Mouse (Mus musculus) large intestine, adult 2 months (tissue): ENCODE data around the gene Ccdc78. TPM values are rescaled to one million over a fixed set of nuclear protein-coding genes. Genes with fewer than 3 reads are reported as not detected.

Source experiments
- DNase-seq: peaks from one replicate; pipeline ENCODE4 v3.0.0-alpha.2; 2012; ENCODE audit warnings: low read depth, low spot score
- WGBS: fragments of 180-500 bp; shearing (Covaris S2); methylation state at CpG from one replicate; pipeline ENCODE4 v1.1.7; 2018; 5-methylcytosine and 5-hydroxymethylcytosine counted together
- polyA plus RNA-seq: library from polyadenylated mRNA; depleted of rRNA; stranded (reverse); fragments of >200 nt; gene quantifications from 2 replicates; pipeline ENCODE4 v1.2.3, GENCODE M21; 2012

Gene Ccdc78
- polyA plus RNA-seq, 1 experiment, result 0.04 TPM

DNA sequence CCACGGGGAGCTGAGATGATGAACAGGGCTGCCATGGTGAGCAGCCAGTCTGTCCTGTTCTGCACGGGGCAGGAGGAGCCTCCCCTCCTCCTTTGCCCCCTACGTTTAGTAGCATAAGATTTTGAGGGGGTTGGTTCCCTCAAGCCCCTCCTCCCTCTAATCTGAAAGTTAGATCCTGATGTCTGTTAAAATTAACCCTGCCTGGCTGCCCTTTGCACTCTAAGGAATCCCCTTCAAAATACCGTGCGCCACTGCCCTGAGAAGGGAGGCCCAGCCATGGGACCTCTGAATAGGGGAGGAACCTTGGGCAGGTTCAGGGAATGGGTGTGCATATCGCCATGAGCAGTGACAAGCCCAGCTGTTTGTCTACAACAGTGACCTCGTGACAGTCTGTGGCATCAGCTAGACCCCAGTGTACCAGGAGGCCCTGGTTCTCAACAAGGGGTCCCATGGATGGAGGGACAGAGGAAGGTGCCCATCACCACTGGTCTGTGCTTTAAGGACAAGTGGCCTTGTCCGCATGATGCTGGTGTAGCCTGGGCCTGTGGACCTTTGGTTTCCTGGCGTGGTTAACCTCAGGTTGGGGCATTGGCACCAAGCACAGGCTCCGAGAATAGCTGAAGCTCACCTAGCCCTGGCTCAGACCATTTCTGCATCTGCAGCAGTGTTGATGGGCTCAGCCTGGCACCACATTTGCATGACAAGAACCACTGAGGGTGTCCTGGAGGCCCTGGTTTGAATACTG is 10.9 kb upstream of the Ccdc78 start:
- 74% methylated on average over 10 of the region's 10 CpGs for WGBS
- no peak for DNase-seq

DNA sequence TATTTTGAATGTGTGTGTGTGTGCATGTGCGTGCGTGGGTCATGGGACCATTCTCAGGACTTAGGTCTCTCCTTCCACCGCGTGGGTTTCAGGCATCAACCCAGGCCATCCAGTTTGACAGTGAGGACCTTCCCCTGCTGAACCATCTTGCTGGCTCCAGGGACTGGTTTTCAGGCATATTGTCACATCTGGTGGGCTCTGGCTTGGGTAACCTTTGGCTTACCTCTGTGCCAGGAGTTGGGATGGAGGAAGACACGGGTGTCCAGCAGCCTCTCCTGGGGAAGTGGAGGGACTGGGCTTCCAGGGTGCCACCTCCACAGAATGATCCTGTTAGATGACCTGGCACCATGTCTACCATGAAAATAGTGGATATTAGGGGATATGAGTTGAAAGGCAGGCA is 8.4 kb upstream of the Ccdc78 start:
- WGBS, result 94% methylated on average over 5 of the region's 5 CpGs

DNA sequence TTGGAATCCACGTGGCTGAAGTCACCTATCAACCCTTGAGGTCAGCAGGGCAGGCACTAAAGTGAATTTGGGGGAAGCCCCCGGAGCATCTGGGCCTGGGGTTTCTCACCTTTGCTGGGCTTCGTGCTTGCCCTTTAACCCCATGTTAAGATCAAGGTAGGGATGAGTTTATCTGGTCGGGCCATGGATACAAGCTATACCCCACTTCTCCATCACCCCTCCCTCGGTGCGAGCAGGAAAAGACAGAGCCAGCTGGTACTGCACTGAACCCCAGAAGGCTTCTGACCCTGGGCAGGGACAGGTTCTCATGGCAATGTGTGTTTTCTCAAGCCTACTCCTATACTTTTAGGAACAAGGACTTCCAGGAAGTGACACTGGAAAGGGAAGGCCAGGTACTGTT is 5.0 kb upstream of the Ccdc78 start:
- 75% methylated on average over 6 of the region's 6 CpGs for WGBS
- DNase-seq, result no peak

More for the DNA sequence above, 8.4 kb upstream of the Ccdc78 start:
- no peak for DNase-seq

DNA sequence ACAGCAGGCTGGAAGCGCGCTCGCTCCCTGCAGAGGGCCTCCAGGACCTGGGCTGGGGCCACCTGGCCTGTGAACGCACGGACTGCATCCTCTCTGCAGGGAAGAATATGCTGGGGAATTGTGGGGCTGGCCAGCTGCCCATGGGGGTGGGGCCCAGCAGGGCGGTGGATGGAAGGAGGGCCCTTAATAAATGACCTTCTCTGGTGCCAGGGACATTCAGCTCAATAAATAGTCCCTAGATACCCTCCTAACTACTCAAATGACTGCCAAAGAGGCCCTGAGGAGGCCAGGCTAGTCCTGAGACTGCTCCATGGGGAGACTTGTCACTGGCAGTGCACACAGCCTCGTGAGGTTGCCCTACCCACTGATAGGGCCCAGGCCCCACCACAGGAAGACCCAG is 3.3 kb upstream of the Ccdc78 start:
- 58% methylated on average over 7 of the region's 7 CpGs for WGBS
- no peak for DNase-seq

DNA sequence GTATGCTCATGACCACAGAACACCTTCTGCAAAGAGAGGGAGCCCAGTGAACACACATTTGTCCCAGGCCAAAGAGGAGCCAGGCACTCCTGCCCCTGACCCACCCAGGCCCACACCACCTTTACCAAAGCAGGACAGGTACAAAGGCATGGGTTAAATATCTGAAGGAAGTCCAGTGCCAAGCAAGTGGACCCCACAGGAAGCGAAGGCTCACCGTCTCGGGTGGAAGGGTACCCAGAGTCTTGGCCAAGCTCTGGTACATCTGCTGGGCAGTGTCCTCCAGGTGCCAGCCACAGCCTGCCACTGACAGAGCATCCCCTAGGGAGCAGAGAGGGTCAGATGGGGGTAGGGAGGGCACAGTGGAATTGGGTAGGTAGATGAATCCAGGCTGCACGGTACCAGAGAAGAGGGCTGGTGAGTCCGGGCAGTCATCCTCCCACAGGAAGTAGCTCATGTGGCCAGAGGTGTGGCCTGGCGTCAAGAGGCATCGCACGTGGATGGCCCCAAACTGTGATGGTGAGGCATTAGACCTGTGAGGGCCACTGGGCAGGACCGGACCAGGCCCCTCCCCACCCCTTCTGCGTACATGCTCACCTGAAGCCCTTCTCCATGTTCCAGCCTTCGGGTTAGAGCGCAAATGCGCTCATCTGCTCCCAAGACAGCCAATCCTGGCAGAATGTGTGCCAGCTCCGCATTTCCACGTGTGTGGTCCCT is 2.4 kb upstream of the Ccdc78 start:
- WGBS, result 74% methylated on average over 15 of the region's 15 CpGs
- DNase-seq, result no peak

DNA sequence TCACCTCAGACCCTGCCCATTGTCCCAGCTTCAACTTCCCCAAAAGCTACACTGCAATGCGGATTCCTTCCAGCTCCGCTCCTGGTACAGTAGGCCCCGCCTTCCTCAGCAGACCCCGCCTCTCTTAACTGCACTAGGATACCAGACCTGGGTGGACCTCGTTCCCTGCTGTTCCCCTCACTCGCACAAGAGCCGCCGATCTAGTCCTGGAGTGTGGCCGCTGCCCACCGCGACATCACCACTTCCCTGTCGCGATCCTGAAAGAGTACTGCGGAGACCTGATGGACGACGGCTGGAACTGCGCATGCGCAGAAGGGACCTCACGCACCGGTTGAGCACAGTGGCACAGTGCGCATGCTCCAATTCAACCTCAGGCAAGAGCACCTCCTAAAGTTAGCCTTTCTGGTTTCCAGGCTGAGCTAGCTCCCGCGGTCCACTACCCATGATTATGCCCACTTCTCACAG is 1.1 kb upstream of the Ccdc78 start, which contains the start of gene Haghl:
Haghl (minus strand) TSS at position 393 of the 465 bp plus-strand sequence.
- DNase-seq, result peak; percentile 87
- under 1% methylated on average over 23 of the region's 23 CpGs for WGBS

DNA sequence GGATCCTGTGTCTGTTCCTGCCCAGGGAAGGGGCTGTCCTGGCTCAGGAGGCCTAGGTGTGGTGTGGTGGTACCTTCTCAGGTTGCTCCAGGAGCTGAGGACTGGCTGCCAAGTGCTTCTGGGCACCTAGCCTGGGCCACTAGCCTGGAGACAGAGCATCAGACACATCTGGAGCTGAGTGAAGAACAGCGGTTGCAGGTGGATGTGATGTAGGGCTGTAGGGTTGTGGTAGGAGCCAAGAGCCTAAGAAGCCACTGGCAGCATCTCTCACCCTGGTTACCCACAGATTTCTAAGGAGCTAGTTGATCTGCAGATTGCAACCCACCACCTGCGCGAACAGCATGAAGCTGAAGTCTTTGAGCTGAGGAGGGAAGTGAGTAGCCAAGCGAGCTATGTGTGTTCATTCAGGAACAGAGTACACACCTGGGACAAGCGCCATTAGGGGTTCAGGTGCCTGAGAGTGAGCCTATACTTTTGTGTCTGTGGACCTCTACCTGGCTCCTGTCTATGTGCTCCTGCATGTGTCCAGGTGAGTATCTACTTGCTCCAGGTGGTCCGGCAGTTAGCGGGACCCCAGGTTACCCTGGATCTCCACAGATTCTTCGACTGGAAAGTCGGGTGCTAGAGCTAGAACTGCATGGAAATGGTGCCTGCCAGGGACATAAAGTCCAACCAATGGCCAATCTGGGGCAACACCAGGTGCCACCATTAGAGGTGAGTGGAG is 563 bp downstream of the Ccdc78 start:
- WGBS, result 91% methylated on average over 9 of the region's 9 CpGs
- no peak for DNase-seq

DNA sequence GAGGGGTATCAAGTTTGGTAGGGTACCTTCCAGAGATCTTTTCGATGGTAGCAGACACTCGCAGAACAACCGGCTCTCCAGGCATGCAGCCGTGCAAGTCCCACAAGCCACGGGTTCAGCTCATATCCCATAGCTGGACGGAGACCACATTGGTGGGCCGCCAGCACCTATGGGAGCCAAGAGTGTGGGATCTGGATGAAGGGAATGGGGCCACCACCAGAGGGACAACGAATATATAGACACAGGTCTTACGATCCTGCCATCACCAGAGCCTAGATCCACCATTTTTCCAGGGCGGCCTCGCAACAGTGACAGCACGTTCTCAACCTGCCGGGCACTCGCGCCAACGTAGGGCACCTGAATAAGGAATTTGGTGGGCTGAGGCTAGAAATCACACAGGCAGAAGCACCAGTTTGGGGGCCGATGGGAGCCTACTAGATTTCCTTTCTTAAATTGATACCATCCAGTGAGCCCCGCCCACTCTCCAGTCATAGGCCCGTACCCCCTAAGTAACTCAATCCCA is 5.0 kb downstream of the Ccdc78 start:
- no peak for DNase-seq
- WGBS, result 20% methylated on average over 19 of the region's 19 CpGs

DNA sequence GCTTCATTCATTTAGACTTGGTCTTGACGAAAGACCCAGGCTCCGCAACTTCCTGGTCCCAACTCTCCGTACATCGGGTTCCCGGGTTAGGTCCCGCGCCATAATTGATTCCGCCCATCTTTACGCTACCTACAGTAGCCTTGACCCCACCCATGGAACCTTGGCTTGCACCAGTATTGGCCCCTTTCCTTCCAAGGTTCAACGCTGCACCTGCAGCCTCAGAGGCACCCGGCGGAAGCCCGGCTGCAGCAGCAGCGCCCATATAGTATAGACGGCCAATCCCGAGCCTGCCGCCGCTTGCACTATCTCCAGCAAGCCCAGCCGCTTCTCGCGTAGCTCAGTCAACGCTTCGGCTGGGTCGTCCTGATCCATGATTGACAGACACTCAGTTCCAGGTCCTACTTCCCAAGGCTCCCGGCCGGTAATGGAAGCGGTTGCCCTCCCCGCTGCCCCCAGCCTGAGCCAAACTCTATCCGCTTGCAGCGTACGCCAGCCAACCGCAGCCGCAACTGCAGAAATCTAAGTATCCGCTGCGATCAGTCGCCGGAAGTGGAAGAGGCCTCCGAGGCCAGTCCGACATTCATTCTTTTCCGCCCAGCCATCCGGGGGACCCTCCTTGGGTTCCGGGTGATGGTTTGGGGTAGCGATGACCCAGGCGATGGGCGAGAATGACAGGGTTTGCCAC is 5.6 kb downstream of the Ccdc78 start:
- WGBS, result under 1% methylated on average over 45 of the region's 45 CpGs
- DNase-seq, result peak; percentile 39

DNA sequence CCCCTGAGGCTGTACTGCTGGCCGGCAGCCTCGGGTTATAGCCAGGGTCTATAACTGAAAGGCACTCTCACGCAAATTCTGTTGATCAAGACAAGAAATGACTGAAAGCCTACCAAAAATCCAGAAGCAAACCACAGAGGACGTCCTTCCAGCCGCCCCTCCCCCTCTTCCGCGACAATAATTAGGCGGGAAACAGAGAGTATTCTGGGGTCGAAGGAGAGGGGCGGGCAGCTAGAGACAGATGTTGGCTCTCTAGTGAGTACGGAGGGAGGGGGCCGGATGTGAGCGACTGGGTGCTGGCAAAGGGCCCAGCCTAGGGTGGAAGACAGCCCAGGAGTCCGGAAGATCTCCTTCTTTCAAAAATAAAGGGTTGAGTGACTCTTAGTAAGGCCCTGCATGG is 6.2 kb downstream of the Ccdc78 start, which contains the start of gene Fam173a:
Fam173a (minus strand) TSS at position 287 of the 400 bp plus-strand sequence.
- under 1% methylated on average over 14 of the region's 14 CpGs for WGBS
- no peak for DNase-seq

DNA sequence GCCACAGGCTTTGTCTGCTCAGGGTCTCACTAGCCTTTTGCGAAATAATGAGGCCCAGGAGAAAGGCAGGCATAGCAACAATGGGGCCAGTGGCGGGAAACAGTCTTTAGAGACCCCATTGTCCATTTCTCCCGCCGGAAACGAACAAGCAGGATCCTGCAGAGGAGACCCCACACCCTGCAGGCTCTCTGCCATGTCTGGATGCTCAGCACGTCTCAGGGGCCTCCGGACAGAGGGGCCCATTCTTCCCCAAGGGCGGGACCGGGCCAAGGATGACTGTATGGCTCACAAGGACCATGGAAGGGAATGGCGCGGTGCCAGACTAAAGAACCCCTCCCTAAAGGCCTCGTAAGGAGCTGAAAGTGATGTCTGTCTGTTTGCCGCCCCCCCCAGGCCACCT is 7.8 kb downstream of the Ccdc78 start:
- WGBS, result 75% methylated on average over 13 of the region's 13 CpGs
- no peak for DNase-seq

DNA sequence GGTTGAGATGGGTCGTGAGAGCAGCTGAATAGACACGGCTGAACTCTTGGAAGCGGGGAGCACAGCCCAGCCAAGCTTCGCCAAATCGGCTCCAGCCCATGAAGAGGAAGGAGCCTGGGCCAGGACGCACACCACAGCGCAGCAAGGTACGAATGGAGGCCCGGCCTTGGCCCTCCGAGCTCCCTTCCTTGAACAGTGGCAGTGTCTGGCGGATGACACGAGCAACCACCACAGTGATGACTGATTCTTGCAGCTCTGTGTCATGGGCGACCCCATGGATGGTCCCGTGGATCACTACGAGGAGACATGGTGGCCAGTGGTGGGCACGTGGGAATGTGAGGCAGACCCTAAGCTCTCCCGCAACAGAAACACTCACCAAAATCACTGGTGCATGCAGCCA is 8.6 kb downstream of the Ccdc78 start:
- WGBS, result 92% methylated on average over 17 of the region's 17 CpGs
- DNase-seq, result no peak

DNA sequence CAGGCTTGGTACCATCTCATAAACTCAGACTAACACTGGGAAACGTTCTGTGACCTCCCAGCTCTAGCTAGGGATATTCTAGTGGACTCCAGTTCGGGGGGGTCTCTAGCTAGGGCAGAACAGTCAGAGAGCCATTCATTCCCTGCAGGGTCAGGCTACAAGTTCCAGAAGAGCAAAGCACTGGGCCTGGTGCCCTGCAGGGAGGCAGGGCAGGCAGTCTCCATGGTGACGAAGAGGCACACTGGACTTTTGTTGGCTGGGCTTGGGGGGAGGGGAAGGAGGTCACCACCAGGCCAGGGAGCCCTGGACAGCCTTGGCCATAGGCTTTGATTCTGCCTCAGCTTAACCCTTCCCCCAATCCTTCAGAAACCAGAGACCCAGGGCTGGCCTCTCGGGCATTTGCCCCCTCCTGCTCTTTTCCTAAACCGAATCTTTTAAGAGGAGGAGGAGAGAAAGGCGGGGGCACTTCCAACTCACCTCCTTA is 9.3 kb downstream of the Ccdc78 start, which contains the start of gene AC134908.4:
AC134908.4 (minus strand) TSS at position 51 of the 484 bp plus-strand sequence.
- DNase-seq, result no peak
- 73% methylated on average over 6 of the region's 6 CpGs for WGBS

DNA sequence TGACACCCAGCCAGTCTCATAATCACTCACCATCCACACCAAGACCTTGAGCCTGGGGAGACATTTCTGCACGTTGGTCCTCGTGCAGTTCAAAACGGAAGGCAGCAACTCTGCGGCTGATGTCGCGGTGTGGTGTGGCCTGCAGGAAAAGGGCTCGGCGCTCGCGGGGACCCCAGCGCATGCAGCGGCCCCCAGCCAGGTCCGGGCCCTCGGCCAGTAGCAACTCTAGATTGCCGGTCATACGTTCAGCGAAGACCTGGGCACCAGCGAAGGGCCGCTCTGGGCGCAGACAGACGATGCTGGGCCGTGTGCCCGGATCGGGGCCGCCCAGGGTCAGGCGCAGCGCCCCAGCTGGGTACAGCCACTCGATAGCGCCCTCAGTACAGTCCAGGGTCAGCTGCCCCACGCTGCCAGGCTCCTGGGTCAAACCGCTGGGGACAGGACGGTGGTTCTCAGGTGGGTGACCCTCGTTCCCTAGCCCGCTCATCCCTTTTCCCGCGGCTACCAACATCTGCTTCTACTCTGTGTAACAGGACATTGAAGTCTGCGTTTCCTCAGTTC is 9.9 kb downstream of the Ccdc78 start:
- no peak for DNase-seq
- 7% methylated on average over 37 of the region's 37 CpGs for WGBS

DNA sequence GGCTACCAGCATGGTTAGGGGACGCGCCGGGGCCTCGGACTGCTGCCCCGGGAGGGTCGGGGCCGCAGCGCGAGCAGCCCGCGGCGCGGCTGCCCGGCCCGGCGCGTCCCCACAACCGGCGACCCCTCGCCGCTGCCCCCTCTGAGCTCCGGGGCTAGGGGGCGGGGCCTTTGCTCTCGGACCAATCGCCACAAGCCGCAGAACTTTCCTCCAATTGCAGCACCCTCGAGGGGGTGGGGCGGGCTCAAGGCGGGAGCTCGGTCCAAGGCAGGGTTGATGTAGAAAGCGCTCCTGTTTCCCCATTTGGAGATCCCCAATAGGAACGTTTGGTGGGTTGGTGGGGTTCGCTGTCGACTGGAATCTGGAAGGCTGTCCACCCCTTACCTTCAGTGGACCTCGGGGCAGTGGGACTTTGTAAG is 10.6 kb downstream of the Ccdc78 start, which contains the start of gene Metrn:
Metrn (minus strand) TSS at position 186 of the 419 bp plus-strand sequence.
- peak; percentile 48 for DNase-seq
- WGBS, result under 1% methylated on average over 35 of the region's 35 CpGs

DNA sequence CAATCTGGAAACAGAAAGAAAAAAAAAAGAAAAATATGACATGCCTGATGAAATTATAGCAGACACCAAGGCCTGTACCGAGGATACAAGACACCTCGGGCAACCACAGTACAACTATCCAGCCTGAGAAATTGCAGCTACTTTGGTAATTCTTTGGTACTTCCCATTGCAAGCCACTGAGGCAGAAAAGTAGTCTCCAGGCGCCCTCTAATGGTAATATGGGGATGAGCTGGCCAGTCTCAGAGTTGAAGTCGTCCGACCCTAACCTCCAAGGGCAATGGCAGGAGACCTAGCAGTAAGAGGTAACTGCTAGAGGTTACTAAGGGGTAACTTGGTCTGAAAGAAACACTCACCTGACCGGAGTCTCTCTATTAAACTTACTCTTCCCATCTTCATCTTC is 14.6 kb downstream of the Ccdc78 start:
- WGBS, result 5% methylated on average over 6 of the region's 6 CpGs
- DNase-seq, result peak; percentile 42

DNA sequence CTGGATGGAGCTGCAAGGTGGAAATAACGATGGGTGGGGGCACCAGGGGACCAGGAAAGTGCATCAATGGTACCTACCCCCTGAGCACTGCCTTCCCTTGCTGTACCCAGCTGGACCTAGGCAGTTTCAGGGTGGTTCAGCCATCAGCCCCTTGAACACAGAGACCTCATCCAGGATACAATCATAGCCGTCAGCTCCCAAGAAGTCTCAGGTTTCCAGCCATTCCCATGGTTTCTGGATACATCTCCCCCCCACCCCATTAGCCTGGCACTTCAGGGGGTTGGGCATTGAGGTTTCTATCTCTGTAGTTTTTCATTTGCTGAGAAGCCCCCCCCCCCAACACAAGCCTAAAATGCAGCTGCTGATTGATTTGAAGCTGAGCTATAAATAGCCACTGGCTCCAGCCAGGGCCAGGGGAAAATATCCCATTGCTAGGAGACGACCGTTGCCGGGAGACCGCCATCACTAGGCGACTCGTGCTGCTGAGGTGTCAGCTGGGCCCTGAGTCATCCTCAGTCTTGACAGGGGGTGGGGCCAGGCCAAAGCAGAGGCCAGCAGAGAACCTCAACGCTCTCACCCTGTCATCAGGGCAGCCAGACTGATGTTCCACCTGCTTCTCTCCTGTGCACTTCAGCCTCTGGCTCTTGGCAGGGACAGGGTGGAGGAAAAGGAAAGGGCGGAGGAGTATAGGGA is 16.6 kb downstream of the Ccdc78 start:
- WGBS, result 14% methylated on average over 10 of the region's 10 CpGs
- no peak for DNase-seq

DNA sequence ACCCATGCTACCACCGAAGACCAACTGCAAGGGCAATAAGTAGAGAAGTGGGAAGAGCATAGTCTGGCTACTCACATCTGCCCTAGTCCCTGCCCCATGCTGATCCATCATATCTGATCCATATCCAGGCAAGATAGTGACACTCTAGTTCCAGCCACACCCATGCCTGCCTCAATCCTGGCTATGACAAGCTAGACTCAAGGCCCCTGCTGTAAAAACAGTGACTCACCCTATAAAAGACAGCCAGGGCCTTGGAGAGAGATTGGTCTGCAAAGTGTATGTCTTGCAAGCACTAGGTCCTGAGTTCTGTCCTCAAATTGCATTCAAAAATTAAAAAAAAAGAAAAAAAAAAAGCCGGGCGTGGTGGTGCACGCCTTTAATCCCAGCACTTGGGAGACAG is 20.1 kb downstream of the Ccdc78 start:
- 46% methylated on average over 4 of the region's 4 CpGs for WGBS
- no peak for DNase-seq
